Mouse (Mus musculus): Measurements from ENCODE around the gene Trim69. TPM values are rescaled to one million over a fixed set of nuclear protein-coding genes. Genes with fewer than 3 reads are reported as not detected.

Gene Trim69
- not detected in 2 replicates for polyA plus RNA-seq (2014; fragmentation: Nextera tagmentation; extraction: Ambion mirVana)

GRCm38 (mm10) chr2:122160680-122161079 lies at the start of gene Trim69:
Gene Trim69 (plus strand): TSS chr2:122160700.
- Histone ChIP-seq H3K27ac (ENCODE audit: low read depth, low read length) (no peak within 1 kb of the TSS), H3K4me1 (replicated peaks; ENCODE audit: control insufficient read depth, insufficient read depth, low read length) (no peaks in the 10 kb centered on the region), H3K9ac (ENCODE audit: low read depth, low read length) (no peak within 1 kb of the TSS), H3K4me2 (replicated peaks; ENCODE audit: low read depth, low read length) (no peak within 1 kb of the TSS), H3K4me3 (ENCODE audit: low read depth, low read length) (no peak within 1 kb of the TSS), H3K27me3 (ENCODE audit: control insufficient read depth, insufficient read depth, low read length) (no peaks in the 10 kb centered on the region), H3K9me3 (ENCODE audit: control insufficient read depth, low read length) (no peaks in the 10 kb centered on the region), H3K36me3 (ENCODE audit: control insufficient read depth, insufficient read depth, low read length) (no peaks in the 10 kb centered on the region)
- ATAC-seq (ENCODE audit: low FRiP score): no peak
- peak; percentile 89 for DNase-seq (ENCODE audit: low spot score)
- 42% methylated on average over 2 of the region's 2 CpGs for WGBS

GRCm38 (mm10) chr2:122116888-122117287 lies 43.6 kb upstream of the Trim69 start:
- Histone ChIP-seq H3K4me3 (ENCODE audit: low read depth, low read length) (no peak overlapping the region), H3K4me1 (replicated peaks; ENCODE audit: control insufficient read depth, insufficient read depth, low read length) (no peaks in the 10 kb centered on the region), H3K36me3 (ENCODE audit: control insufficient read depth, insufficient read depth, low read length) (no peaks in the 10 kb centered on the region), H3K27me3 (ENCODE audit: control insufficient read depth, insufficient read depth, low read length) (no peaks in the 10 kb centered on the region), H3K9me3 (ENCODE audit: control insufficient read depth, low read length) (no peaks in the 10 kb centered on the region), H3K27ac (ENCODE audit: low read depth, low read length) (no peak overlapping the region), H3K4me2 (replicated peaks; ENCODE audit: low read depth, low read length) (no peak overlapping the region), H3K9ac (ENCODE audit: low read depth, low read length) (no peak overlapping the region)
- 100% methylated on average over 2 of the region's 2 CpGs for WGBS
- ATAC-seq (ENCODE audit: low FRiP score) (no peak), DNase-seq (ENCODE audit: low spot score) (no peak)

GRCm38 (mm10) chr2:122117961-122118958 lies 42.2 kb upstream of the Trim69 start, which contains the start of gene Spg11:
Gene Spg11 (minus strand): TSS chr2:122118386.
- Histone ChIP-seq H3K36me3 (ENCODE audit: control insufficient read depth, insufficient read depth, low read length) (no peaks in the 10 kb centered on the region), H3K4me1 (replicated peaks; ENCODE audit: control insufficient read depth, insufficient read depth, low read length) (no peaks in the 10 kb centered on the region), H3K27me3 (ENCODE audit: control insufficient read depth, insufficient read depth, low read length) (no peaks in the 10 kb centered on the region), H3K27ac (ENCODE audit: low read depth, low read length) (peak within 1 kb of the TSS; percentile 93), H3K4me3 (ENCODE audit: low read depth, low read length) (peak within 1 kb of the TSS; percentile 73), H3K4me2 (replicated peaks; ENCODE audit: low read depth, low read length) (peak within 1 kb of the TSS; percentile 59), H3K9me3 (ENCODE audit: control insufficient read depth, low read length) (no peaks in the 10 kb centered on the region), H3K9ac (ENCODE audit: low read depth, low read length) (peak within 1 kb of the TSS; percentile 89)
- ATAC-seq (ENCODE audit: low FRiP score) (peak; percentile 100), DNase-seq (ENCODE audit: low spot score) (peak; percentile 96)
- under 1% methylated on average over 47 of the region's 47 CpGs for WGBS

- WGBS: 53% methylated on average over 12 of the region's 12 CpGs
- no peak for ATAC-seq (ENCODE audit: low FRiP score)
- no peak overlapping the region for H3K27ac ChIP-seq (ENCODE audit: low read depth, low read length)
- H3K4me2 ChIP-seq (replicated peaks; ENCODE audit: low read depth, low read length): no peak overlapping the region
- no peaks in the 10 kb centered on the region for H3K4me1 ChIP-seq (replicated peaks; ENCODE audit: control insufficient read depth, insufficient read depth, low read length)
- H3K36me3 ChIP-seq (ENCODE audit: control insufficient read depth, insufficient read depth, low read length): no peaks in the 10 kb centered on the region
- H3K9ac ChIP-seq (ENCODE audit: low read depth, low read length): no peak overlapping the region
- H3K27me3 ChIP-seq (ENCODE audit: control insufficient read depth, insufficient read depth, low read length): no peaks in the 10 kb centered on the region
- H3K4me3 ChIP-seq (ENCODE audit: low read depth, low read length): no peak overlapping the region
- no peaks in the 10 kb centered on the region for H3K9me3 ChIP-seq (ENCODE audit: control insufficient read depth, low read length)
- DNase-seq (ENCODE audit: low spot score): no peak
These were observed 34.6 kb upstream of the Trim69 start for GRCm38 (mm10) chr2:122125680-122126572.

GRCm38 (mm10) chr2:122126765-122127347 lies 33.6 kb upstream of the Trim69 start:
- Histone ChIP-seq H3K27me3 (ENCODE audit: control insufficient read depth, insufficient read depth, low read length) (no peaks in the 10 kb centered on the region), H3K4me3 (ENCODE audit: low read depth, low read length) (no peak overlapping the region), H3K4me2 (replicated peaks; ENCODE audit: low read depth, low read length) (no peak overlapping the region), H3K36me3 (ENCODE audit: control insufficient read depth, insufficient read depth, low read length) (no peaks in the 10 kb centered on the region), H3K4me1 (replicated peaks; ENCODE audit: control insufficient read depth, insufficient read depth, low read length) (no peaks in the 10 kb centered on the region), H3K27ac (ENCODE audit: low read depth, low read length) (no peak overlapping the region), H3K9ac (ENCODE audit: low read depth, low read length) (no peak overlapping the region), H3K9me3 (ENCODE audit: control insufficient read depth, low read length) (no peaks in the 10 kb centered on the region)
- no peak for DNase-seq (ENCODE audit: low spot score)
- ATAC-seq (ENCODE audit: low FRiP score): no peak
- WGBS: 36% methylated on average over 5 of the region's 5 CpGs

- Histone ChIP-seq H3K9me3 (ENCODE audit: control insufficient read depth, low read length) (no peaks in the 10 kb centered on the region), H3K4me3 (ENCODE audit: low read depth, low read length) (no peak overlapping the region), H3K4me2 (replicated peaks; ENCODE audit: low read depth, low read length) (no peak overlapping the region), H3K9ac (ENCODE audit: low read depth, low read length) (no peak overlapping the region), H3K4me1 (replicated peaks; ENCODE audit: control insufficient read depth, insufficient read depth, low read length) (no peaks in the 10 kb centered on the region), H3K27me3 (ENCODE audit: control insufficient read depth, insufficient read depth, low read length) (no peaks in the 10 kb centered on the region), H3K36me3 (ENCODE audit: control insufficient read depth, insufficient read depth, low read length) (no peaks in the 10 kb centered on the region), H3K27ac (ENCODE audit: low read depth, low read length) (no peak overlapping the region)
- no peak for ATAC-seq (ENCODE audit: low FRiP score)
- no peak for DNase-seq (ENCODE audit: low spot score)
- WGBS: 89% methylated on average over 4 of the region's 4 CpGs
These were observed 32.9 kb upstream of the Trim69 start for GRCm38 (mm10) chr2:122127635-122128034.

- no peak for ATAC-seq (ENCODE audit: low FRiP score)
- Histone ChIP-seq H3K4me3 (ENCODE audit: low read depth, low read length) (no peak overlapping the region), H3K9ac (ENCODE audit: low read depth, low read length) (no peak overlapping the region), H3K27ac (ENCODE audit: low read depth, low read length) (no peak overlapping the region), H3K27me3 (ENCODE audit: control insufficient read depth, insufficient read depth, low read length) (no peaks in the 10 kb centered on the region), H3K4me1 (replicated peaks; ENCODE audit: control insufficient read depth, insufficient read depth, low read length) (no peaks in the 10 kb centered on the region), H3K9me3 (ENCODE audit: control insufficient read depth, low read length) (no peaks in the 10 kb centered on the region), H3K4me2 (replicated peaks; ENCODE audit: low read depth, low read length) (no peak overlapping the region), H3K36me3 (ENCODE audit: control insufficient read depth, insufficient read depth, low read length) (no peaks in the 10 kb centered on the region)
- DNase-seq (ENCODE audit: low spot score): no peak
- 91% methylated on average over 2 of the region's 2 CpGs for WGBS
These were observed 28.4 kb upstream of the Trim69 start for GRCm38 (mm10) chr2:122132078-122132477.

- DNase-seq (ENCODE audit: low spot score) (no peak), ATAC-seq (ENCODE audit: low FRiP score) (no peak)
- Histone ChIP-seq H3K27ac (ENCODE audit: low read depth, low read length) (no peak overlapping the region), H3K4me2 (replicated peaks; ENCODE audit: low read depth, low read length) (no peak overlapping the region), H3K9me3 (ENCODE audit: control insufficient read depth, low read length) (no peaks in the 10 kb centered on the region), H3K4me3 (ENCODE audit: low read depth, low read length) (no peak overlapping the region), H3K36me3 (ENCODE audit: control insufficient read depth, insufficient read depth, low read length) (no peaks in the 10 kb centered on the region), H3K27me3 (ENCODE audit: control insufficient read depth, insufficient read depth, low read length) (no peaks in the 10 kb centered on the region), H3K9ac (ENCODE audit: low read depth, low read length) (no peak overlapping the region), H3K4me1 (replicated peaks; ENCODE audit: control insufficient read depth, insufficient read depth, low read length) (no peaks in the 10 kb centered on the region)
- 100% methylated on average over 2 of the region's 2 CpGs for WGBS
These were observed 27.9 kb upstream of the Trim69 start for GRCm38 (mm10) chr2:122132618-122133017.
